Mouse (Mus musculus): ENCODE results near the gene Ddx39b.

GRCm38 (mm10) chr17:35280276-35280675 is 38.7 kb downstream of the Ddx39b start:
- TF ChIP-seq CTCF (IDR thresholded peaks at IDR 0.05; ENCODE audit: low read depth) (no peak), EP300 (IDR thresholded peaks at IDR 0.05; ENCODE audit: low read depth) (no peak)
